Mouse (Mus musculus) C2C12 (cell line): ENCODE results near the gene Cib4.

Experiments
- CTCF ChIP-seq: IDR thresholded peaks from one replicate; pipeline ENCODE4 v1.5.1; 2011; ENCODE audit not compliant: control insufficient read depth, insufficient read depth, insufficient read length
- USF1 ChIP-seq: IDR thresholded peaks from one replicate; pipeline ENCODE4 v1.6.1; 2011; ENCODE audit warnings: low read depth, mild to moderate bottlenecking, control low read depth, moderate library complexity

DNA sequence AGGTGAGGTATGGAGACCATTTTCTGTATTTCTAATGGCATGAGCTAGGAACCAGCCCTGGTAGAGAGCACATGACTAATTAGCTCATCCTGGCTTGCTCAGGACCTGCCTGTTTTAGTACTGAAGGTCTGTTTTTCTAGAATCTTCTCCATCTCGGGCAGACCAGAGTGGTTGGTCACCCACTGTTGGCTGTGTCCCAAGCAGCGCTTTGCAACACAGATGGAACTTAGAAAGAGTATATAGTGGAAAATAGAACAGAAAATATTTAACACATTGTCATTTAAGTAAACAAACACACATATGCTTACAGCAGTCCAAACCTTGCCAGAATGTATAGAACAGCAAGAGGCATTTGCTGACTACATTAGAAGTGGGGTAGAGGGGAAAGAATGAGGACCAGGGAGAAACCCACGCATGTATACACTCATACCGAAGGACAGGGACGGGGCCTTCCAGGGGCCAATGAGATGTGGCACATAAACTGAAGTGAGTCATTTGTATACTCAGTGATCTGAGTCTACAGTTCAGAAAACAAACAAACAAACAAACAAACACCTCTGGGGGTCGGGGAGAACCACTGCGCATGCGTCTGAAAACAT, 105.2 kb downstream of the Cib4 start:
- TF ChIP-seq USF1, result no peak
- no peak for TF ChIP-seq CTCF
